Mouse (Mus musculus) bone marrow, adult 2 months (tissue): ENCODE measurements at regions not wholly inside any gene's neighbourhood (a gene's known extent, or its start where the extent isn't known, plus 50 kb on each side); places are given as distances from the start of the nearest gene placed in this dataset.
A peak's percentile ranks its signal among the peaks of the same experiment; 100 is the strongest.

ENCODE experiments used
- H3K27ac ChIP-seq: fragments of 200-500 bp; 2 replicates; pipeline ENCODE4 v1.5.1; 2012; ENCODE audit warnings: low read depth, mild to moderate bottlenecking, control low read depth, inconsistent platforms, low read length; ENCODE audit not compliant: control insufficient read depth, poor library complexity, insufficient read depth
- H3K4me1 ChIP-seq: fragments of 200-500 bp; 2 replicates; pipeline ENCODE4 v1.6.1; 2011; ENCODE audit warnings: low read length; ENCODE audit not compliant: control insufficient read depth, insufficient read depth
- H3K4me3 ChIP-seq: fragments of 200-500 bp; replicated peaks from 2 replicates; pipeline ENCODE3; 2011; ENCODE audit warnings: mild to moderate bottlenecking, low read depth, low read length, control low read depth; ENCODE audit not compliant: control insufficient read depth
- CTCF ChIP-seq: fragments of 200-500 bp; IDR thresholded peaks from 2 replicates; pipeline ENCODE4 v1.5.1; 2011; ENCODE audit warnings: low read length, control low read depth; ENCODE audit not compliant: control insufficient read depth, insufficient read depth
- POLR2A ChIP-seq: fragments of 200-500 bp; IDR thresholded peaks from 2 replicates; pipeline ENCODE4 v1.6.1; 2011; ENCODE audit warnings: low read depth, mild to moderate bottlenecking, control low read depth, low read length, borderline replicate concordance; ENCODE audit not compliant: control insufficient read depth
- WGBS: fragments of 180-500 bp; shearing (Covaris S2); methylation state at CpG from one replicate; pipeline ENCODE4 v1.1.7; 2018; 5-methylcytosine and 5-hydroxymethylcytosine counted together

DNA sequence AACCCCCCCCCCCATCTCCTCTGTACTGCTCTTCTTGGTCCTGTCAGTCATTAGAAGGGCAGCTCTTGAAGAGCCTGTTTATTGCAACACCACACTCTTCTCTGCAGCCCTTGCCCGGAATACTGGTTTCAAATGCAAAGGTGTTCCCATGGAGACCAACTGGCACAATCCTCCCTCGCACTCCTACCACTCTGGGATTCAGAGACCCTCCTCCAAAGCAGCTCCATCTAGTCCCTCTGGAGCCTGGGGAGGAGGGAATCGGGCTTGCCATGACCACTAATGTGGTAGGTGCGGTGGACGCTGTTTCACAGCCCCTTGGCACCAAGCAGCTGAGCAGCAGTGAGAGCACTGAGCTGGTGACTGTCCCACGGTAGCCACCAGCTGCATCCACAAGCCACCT is 83.1 kb downstream of the Stk35 start:
- WGBS = 33% methylated on average over 6 of the region's 6 CpGs
- no peak for TF ChIP-seq POLR2A
- TF ChIP-seq CTCF = no peak
- Histone ChIP-seq H3K4me3 (no peak overlapping the region), H3K27ac (peak overlapping the region; percentile 39), H3K4me1 (peaks cover 3% of the 10 kb centered on the region)

GRCm38 (mm10) chr2:129884316-129884715 is 84.0 kb downstream of the Stk35 start:
- Histone ChIP-seq H3K4me3 (no peak overlapping the region), H3K27ac (no peak overlapping the region), H3K4me1 (peaks cover 3% of the 10 kb centered on the region)
- no peak for TF ChIP-seq CTCF
- 83% methylated on average over 3 of the region's 3 CpGs for WGBS

GRCm38 (mm10) chr2:129885536-129885935 is 85.2 kb downstream of the Stk35 start:
- Histone ChIP-seq H3K4me3 (no peak overlapping the region), H3K27ac (no peak overlapping the region), H3K4me1 (peaks cover 3% of the 10 kb centered on the region)
- 71% methylated on average over 7 of the region's 7 CpGs for WGBS
- TF ChIP-seq CTCF (no peak), POLR2A (no peak)

DNA sequence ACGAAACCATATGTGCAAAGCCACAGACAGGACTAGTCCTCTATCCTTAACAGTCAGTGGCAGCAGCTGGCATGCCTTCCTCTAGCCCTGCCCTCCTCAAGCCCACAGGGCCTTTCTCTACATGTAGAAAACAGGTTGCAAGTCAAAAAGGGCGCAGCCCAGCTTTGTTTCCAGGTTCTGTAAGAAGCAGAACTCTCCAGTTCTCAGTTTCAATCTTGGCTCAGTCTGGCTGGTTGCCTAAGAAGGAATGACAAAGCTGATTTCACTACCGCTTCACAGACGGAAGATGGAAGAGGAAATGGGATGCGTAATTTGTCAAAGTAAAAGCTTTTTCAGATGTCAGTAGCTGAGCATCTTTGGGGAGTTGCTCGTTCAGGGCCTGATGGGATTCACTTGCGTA is 92.9 kb downstream of the Stk35 start:
- WGBS = 10% methylated on average over 7 of the region's 7 CpGs
- Histone ChIP-seq H3K27ac (peak overlapping the region; percentile 47; the same call in 1 of the 2 replicates), H3K4me1 (peaks cover 9% of the 10 kb centered on the region; the same call in 1 of the 2 replicates), H3K4me3 (no peak overlapping the region)
- TF ChIP-seq CTCF (no peak), POLR2A (no peak)

- H3K27ac ChIP-seq = peak overlapping the region; percentile 47; the same call in 1 of the 2 replicates
- H3K4me1 ChIP-seq = peaks cover 9% of the 10 kb centered on the region; the same call in 1 of the 2 replicates
- no peak overlapping the region for H3K4me3 ChIP-seq
- TF ChIP-seq CTCF (no peak), POLR2A (no peak)
- 80% methylated on average over 5 of the region's 5 CpGs for WGBS
These were observed 93.5 kb downstream of the Stk35 start for GRCm38 (mm10) chr2:129893832-129894231.

GRCm38 (mm10) chr2:129894906-129895305 is 94.6 kb downstream of the Stk35 start:
- no peak overlapping the region for H3K4me3 ChIP-seq
- 49% methylated on average over 8 of the region's 8 CpGs for WGBS
- TF ChIP-seq POLR2A (no peak), CTCF (no peak)
- peak overlapping the region; percentile 66 for H3K27ac ChIP-seq
- H3K4me1 ChIP-seq = peaks cover 9% of the 10 kb centered on the region; the same call in 1 of the 2 replicates

DNA sequence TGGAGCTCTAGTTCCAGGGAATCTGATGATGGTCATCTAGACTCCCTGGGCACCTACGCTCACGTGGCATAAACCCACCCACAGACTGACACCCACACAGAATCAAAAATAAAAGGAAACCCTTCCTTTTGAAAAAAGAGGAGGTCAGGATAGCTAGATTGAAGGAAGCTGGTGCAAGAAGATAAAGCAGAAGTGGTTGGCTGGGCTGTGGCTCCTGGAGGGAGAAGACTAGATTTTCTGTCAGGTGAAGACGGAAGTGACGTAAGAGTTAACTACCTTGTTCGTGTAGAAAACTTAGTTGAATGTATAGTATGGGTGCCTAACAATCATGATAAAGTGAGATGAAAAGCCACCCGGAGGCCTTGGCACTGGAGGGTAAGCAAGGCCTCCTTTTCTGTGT is 95.1 kb downstream of the Stk35 start:
- whole genome bisulfite sequencing = 13% methylated on average over 6 of the region's 6 CpGs
- Histone ChIP-seq H3K27ac (peak overlapping the region; percentile 66), H3K4me1 (peaks cover 9% of the 10 kb centered on the region; the same call in 1 of the 2 replicates), H3K4me3 (no peak overlapping the region)
- TF ChIP-seq POLR2A (no peak), CTCF (no peak)

DNA sequence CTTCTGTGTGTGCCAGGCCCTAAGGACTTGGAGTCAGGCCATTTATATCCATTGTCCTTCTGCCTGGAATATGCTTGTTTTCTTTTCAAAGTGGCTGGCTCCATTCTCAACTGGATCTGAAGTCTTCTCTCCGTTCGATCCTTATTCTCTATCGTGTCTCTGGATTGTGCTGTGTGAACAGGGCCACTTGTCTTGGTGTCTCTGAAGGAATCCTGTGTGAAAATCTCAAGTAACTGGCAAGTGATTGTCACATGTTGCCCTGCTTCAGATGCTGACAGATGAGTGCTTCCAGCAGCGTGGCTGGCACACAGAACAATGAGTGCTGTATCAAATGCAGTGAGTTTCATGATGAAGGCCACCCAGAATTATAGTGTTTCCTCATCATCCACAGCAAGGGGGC is 96.4 kb downstream of the Stk35 start:
- Histone ChIP-seq H3K4me3 (no peak overlapping the region), H3K27ac (no peak overlapping the region), H3K4me1 (peaks cover 9% of the 10 kb centered on the region; the same call in 1 of the 2 replicates)
- 79% methylated on average over 4 of the region's 4 CpGs for WGBS
- TF ChIP-seq POLR2A (no peak), CTCF (no peak)
